Mouse (Mus musculus): ENCODE data around the gene Slit3.

The Slit3 gene

DNA sequence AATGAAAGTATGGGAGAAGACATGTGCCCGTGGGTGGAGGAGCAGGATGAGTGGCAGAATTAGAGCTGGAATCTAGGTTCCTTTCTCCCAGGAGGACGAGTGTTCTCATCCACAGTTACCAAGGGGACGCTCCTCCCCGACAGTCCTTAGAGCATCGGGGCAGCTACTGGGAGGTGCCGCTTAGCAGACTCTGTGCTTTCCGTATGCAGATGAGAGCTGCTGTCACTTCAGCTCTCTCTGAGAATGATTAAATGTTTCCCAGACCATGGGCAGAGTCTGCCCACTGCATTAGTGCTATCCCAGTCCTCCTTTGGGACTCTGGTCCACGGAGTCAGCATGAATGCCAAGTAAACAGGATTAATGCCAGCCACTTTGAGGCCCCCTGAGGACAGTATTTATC is 359.1 kb downstream of the Slit3 start:
- DNase-seq: no peak

DNA sequence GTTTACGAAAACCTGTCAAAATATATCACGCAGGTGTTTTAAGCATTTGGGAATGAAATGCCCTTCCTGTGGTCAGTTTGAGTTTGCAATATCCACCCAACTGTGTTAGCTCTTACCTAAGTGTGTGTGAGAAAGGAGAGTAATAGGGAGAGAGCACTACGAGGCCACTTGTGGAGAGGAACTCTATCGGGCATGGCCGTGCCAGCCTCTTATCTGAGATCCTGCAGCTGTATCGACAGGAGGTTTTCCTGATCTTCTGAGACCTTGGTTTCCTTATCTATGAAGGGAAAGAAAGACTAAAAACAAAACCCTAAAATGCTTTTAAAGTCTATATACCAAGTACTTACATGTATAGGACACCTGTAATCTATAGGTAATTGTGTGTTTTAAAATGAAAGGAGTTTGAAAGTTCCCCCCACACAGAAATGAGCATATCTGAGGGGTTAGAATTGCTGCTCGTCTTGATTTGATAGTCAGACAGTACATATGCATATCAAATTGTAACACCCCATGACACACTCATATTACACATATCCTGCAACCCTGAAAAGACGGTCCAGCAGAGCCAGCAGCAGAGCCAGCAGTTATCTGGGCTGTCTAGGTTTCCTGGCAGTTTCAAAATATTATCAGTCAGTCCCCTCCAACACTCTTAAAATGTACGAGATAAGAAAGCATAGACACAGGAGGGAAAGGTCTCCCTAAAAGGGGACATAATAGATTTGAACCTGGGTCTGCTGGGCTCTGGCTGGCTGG is 360.8 kb downstream of the Slit3 start:
- DNase-seq: no peak

DNA sequence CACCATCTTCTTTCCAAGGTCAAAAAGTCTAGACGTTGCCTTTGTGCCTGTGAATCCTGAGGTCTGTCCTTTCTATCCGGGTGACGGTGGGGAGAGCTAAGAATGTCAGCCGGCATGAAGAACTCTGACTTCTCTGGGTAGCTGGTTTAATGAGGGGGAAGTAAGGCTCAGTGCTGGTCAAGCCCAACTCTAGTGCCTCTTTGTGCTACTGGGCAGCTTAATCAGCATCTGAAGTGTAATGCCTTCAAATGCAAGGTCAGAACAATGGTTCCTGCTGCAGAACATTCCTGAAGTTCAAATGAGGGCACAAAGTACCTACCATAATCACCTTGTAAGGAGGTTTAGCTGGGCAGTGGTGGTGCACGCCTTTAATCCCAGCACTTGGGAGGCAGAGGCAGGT is 366.9 kb downstream of the Slit3 start:
- no peak for DNase-seq

DNA sequence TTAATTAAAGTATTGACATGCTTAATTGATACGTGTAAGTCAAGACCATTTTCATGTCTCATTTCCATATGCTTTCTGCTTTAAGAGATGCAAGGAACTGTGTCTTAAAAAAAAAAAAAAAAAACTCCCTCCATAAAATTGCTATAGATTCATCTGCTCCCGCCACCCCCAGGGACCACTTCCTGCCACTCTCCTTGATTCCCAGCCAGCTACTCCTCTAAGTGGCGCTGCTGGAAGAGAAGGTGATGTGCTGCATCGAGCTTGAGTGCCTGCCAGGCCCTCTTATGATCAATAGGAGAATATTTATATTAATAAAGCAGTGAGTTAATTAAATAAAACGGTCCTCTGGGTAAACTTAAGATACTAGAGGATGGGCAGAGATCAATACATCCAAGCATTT is 370.7 kb downstream of the Slit3 start:
- DNase-seq: no peak

DNA sequence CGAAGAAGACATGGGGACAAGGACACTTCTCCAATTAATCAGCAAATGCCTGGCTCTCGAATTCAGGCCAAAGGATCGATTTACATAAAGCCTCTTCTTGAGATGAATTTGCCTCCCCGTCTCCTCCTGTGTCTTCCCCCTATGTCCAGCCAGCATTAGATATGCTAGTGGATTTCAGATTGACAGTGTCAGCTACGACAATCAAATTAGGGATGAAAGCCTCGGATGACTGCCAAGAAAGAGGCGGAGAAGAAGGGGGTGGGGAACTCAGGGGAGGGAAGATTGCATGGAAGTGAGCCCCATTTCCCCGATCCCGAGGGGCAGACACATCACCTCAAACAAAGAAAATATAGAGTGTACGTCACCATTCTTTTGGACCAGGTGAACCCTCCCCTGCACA is 375.9 kb downstream of the Slit3 start:
- no peak for DNase-seq

DNA sequence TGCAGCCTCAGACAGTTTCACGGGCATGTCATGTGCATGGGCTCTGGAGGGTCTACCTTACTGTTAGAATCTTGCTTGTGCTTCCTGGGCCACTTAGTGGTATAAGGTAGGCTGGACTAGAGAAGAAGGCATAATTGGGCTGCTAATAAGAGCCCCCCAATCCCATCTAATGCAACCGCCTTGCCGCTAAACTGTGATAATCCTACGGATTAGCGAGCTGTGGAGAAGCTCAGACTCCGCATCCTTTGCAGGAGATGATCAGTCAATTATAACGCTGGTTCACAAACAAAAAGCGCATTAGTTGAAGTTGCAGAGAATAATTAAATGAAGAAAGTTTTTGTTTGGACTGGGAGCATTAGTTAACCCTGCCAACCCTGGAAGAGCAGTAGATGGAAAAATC is 376.9 kb downstream of the Slit3 start:
- no peak for DNase-seq

DNA sequence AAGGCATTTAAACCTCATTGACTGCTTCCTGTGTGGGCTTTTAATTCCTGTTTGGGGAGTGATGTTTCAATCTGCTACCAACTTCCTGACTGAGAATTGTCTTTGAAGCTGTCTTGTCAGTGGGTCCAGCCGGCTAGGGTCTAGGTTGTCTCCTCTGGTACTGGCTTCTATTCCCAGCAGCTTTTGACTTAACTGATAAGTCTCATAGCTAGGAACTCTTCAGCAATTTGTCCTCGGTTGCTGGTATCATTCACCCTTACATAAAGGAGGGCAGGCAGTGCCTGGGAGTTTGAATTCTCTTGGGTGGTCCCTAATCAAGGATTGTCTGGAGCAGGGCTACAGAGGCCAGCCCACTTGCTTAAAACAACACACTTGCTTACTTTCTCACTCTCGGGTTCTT is 381.1 kb downstream of the Slit3 start:
- DNase-seq: no peak

DNA sequence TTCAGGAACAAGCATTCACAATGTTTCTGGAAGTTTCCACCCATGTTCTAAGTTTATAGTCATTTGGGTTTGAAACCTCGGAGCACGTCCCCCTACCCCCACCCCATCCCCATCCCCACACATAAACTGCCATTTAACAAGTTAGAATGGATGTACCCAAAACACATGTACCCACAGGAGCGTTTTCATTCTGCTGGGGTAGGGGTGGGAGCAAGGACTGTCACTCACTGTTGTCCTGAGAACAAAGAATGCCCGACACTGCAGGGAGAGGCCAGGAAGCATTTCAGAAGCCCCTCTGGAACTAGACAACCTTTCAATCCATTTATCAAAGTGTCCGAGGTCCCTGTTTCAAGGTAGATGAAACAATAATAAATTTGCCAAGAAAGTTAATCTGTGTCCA is 383.0 kb downstream of the Slit3 start:
- no peak for DNase-seq

DNA sequence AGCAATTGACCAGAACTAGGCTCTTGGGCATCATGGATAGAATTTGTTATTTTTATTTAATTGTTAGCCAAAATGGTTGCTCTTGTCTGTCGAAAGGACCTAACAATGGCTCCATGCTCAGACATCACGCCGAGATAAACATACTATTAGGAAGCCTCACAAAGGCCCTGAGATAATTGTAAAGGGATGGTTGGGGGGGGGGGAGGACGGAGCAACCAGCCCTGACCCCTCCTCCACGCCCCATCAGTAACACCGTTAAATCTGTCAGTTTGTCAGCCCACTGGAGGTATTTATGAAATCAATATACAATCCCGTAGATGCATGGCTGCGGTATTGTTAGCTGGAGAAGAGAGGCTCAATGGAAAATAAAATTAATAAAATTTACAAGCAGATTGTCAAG is 383.9 kb downstream of the Slit3 start:
- DNase-seq: no peak

DNA sequence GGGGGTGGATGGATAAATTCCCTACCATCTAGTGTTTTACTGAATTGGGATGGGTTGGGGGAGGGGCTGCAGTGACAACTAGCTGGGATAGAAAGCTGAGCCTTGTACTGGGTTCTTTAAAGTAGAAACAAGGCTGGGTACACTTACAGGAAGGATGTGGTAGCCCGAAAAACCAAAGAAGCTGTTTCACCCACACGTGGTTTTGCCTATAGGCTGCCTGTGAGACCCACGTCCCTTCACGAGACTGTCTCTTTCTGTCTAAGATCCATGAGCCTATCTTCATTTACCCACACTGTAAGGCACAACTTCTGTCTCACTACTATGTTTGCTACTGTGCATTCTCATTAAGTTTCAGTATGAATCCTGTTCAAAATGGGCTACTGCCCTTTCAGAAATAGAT is 384.3 kb downstream of the Slit3 start:
- no peak for DNase-seq

DNA sequence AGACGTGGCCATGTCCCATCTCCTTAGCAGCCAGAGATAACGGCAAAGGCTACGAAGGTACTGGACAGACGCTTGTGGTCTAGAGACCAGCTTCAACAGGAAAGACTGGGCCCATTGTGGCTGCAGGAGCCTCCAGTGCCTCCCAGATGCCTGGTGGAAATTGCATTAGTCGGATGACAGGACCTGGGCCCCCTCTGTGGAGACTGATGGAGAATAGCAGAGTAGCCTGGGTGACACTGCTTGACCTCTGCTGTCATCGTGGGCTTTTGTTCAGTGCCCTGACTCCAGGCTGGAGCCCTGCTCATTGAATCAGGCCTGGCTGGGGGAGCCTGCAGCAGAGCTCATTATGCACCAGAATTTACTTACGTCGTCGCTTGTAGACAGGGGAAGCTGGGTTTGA is 384.8 kb downstream of the Slit3 start:
- DNase-seq: no peak

DNA sequence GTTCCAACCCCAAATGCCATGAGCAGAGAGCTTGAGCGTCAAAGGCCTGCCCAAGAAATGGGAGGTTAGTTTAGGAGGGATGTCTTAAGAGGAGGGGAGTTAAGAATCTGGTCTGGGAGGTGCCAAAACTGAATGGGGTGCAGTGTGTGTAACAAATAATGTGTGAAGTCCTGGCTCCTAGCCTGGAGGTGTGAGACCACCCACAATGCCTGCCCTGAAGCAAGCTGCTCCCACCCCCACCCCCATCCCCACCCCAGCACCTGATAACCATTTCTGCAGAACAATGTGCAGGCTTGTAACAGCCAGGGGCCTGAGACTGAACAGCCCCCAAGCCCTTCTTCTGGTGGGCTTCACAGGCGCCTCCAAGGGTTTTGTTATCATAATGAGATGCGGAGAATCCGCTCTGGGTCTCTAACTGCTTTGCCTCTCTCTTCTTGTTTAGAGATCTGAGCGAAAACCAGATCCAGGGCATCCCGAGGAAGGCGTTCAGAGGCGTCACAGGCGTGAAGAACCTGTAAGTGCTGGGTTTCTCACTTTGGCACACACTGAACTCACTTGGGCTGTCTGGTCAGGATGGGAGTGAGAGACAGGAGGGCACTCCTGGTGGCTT is 386.9 kb downstream of the Slit3 start:
- no peak for DNase-seq

DNA sequence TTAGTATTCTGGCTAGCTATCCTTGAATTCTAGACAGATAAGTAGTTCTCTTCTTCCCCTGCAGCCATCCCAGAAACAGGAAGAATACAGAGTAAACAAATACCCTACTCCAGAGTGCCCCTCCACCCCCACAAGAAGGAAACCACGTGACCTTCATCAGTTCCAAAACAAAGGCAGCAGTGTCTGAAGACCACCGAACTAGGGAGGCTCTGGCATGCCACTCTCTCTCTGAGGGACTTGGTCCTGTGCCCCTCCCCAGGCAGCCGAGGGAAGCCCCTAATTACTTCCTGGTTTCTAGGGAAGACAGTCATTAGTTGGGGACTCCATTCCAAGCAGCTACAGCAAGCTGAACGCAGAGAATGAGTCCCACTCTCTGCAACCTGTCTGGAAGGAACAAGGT is 391.7 kb downstream of the Slit3 start:
- DNase-seq: no peak

DNA sequence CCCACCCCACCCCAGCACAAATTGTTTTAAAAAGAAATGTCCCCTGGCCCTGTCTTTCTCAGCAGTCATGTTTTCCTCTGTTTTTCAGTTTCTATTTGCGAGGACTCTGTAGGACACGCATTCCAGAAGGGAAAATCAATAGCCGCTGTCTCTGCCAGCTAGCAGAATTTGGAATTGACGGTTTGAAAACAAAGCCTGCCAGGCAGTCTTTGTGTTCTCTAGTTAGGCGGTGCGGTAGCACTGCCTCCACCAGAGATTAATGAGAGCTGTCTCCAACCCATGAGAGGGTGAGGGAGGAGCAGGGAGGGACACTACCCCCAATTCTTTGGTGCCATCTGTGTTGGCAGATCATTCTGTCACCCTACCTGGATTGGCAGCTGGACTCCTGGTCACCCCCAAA is 392.3 kb downstream of the Slit3 start:
- no peak for DNase-seq

DNA sequence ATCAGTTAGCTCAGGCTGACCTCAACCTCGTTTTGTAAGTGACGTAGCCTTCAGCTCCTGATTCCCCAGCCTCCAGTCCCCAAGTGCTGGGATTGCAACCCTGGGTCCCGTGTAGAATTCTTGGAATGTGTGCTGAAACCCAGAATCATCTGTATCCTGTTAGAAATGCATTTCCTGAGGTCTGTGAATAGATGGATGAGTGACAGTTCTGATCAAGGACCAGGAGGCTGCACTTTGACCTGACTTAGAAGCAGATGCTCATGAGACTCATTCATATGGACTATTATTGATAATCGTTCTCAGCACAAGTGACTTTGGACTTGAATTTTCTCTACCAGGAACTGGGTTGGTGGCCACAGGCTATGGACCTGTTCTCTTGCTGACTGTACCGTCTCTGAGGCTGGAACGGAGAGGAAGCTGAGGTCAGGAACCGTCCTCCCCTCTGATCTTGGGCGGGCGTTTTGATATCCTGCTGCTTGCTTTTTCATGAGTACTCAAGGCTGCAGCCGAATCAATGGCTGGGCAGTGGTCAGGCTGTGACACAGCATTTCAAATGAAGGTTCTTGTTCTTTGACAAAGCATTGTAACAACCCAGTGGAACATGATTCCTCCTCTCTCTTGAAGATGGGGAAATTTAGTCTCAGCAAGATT is 401.9 kb downstream of the Slit3 start:
- no peak for DNase-seq

DNA sequence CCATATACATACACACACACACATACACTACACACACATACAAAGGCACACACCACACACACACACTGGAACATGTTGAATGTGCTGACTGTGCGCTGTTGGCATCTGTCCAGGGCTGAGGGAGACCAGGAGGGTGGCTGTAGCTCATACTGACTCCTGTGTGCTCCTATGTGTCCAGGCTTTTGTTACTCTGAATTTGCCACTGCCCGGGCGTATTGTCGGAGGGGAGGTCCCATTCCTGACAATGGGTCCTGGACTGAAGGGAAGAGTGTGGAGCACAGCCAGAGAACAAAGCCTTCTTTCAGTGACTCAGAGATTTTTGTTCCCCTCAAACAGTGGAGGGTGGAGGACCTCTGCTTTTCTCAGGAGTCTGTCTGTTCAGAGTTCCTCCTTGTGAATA is 402.7 kb downstream of the Slit3 start:
- DNase-seq: no peak

DNA sequence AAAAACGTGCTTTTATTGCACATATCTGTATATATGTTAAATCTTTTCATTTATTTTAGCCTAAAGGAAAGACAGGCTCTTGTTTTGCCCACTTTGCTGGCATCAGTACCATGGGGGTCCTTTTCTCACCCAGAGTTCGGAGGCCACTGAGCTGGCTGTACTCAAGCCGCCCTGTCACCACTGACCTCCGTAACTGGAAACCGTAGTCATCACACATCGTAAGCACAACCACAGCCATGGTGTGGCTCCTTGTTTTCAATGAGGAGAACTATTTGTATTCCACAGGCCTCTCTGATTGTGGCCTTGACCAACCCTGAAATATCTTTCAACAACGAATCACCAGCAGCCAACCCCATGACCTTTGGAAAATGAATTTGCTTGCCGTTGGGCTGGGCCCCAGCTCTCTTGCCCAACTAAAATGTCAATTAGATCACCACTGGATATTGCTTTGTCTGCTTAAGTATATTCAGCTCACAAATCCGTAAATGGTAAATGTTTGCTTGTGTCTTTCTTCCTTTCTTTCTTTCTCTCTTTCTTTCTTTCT is 405.3 kb downstream of the Slit3 start:
- DNase-seq: no peak

DNA sequence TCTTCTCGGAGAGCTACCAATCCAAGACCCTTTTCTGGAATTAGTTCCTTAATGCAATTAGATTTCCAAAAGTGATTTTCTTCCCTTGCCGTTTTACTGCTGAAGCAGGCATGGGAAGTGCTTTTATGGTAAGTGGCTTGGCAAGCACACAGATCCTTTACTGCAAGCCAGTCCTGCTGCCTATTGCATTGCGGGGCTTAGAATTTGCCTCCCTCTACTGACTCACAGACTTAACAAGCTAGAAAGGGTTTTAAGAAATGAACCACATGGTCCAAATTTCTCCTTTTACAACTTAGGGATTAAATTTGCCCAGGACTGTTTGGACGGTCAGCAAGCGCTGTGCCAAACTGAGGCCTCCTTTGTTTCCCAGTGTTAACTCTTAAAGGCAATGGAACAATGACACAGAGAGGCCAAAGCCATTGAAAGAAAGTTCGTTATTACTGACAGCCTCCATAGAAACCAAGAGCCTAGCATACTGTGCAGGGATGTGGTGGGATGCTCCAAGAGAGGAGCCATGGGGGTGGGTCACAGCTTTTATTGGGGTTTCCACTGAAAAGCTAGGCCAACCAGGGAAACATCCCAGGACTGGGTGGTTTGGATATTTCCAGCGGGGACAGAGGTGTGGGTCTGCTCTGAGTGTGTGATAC is 406.9 kb downstream of the Slit3 start:
- no peak for DNase-seq

DNA sequence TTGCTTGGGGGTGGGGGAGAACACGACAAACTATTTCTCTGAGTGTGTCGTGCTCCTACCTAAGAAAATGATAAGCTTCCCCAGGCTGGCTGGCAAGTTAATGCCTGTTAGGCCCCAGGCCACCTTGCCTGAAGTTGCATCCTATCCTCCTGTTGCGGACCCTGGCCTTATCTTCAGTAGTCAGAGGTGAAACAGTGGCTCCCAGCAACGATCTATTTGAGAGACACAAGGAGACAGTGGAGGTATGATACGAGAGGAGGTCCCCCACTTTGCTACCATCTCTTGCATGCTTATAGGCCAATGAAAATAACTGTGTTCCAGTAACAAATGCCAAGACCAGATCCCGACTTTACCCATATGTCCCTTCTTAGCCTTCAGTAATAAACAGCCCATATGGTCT is 414.0 kb downstream of the Slit3 start:
- no peak for DNase-seq

DNA sequence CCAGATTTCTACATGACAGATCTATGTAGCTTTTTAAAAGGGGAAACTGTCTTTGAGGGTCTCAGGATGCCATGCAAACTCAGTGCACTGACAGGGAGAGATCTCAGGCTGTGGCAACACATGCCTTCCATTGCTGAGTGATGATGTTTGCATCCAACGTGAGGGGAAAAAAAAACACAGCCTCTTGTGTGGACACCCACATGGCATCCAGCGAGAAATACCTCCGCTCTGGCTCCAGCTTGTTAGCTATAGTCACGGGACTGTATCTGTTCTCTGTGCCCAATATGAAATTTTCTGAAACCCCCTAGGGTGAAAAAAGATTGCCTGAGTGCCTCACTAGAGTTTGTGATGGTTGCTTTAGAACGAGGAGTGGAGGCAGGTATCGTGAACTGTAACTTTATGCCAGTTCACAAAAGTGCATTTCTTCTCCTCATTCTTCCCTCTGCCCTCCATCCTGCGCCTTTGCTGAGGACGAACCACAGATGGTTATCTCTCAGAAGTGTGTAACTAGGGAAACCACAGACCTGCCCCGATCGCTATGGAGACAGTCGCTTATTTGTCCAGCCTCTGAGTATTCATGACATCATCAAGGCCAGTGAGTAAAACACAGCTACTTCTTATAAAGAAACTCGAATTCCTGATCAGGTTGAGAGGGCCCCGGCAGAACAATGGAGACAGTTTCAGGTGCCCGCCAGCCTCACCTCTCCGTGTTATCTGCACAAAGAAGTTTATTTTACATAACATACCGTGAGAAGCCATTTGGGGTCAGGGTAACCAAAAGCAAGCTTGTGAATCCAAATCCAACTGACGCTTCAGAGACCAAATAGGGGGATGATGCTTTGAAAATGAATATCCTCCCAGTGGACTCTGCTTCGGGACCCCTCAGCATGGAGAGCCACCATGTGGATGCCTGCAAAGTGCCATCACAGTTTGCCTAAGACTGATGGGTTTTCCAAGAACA is 416.4 kb downstream of the Slit3 start:
- no peak for DNase-seq

DNA sequence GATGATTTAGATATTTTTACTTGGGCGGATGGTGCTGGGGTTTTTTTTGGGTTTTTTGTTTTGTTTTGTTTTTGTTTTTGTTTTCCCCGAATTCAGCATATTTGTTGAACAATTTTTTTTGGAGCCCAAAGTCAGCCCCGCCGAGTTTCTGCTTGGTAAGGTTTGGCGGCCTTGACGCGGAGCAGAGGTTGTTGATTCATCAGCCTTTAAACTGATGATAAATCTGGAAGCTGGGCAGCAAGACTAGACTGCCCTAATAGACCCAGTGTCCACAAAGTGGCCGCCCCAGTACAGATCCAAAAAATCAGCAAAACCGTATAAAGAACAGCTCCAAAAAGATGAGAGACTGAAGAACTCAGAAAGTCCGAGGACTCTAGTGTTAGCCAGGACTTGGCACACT is 421.7 kb downstream of the Slit3 start:
- DNase-seq: no peak

Measured in kidney, postnatal 10 days (tissue).